Mouse (Mus musculus) E14TG2a.4 (cell line): Measurements from ENCODE around the gene Bloc1s2.

Source experiments
- CTCF ChIP-seq: conservative IDR thresholded peaks from 2 replicates; pipeline ENCODE4 v1.5.1; 2014; ENCODE audit warnings: low read length
- NANOG ChIP-seq: IDR thresholded peaks from 2 replicates; pipeline ENCODE4 v1.6.1; 2014; ENCODE audit warnings: borderline replicate concordance, low read length, mixed read lengths
- POU5F1 ChIP-seq: IDR thresholded peaks from 2 replicates; pipeline ENCODE4 v1.6.1; 2014; ENCODE audit warnings: low read length, borderline replicate concordance

GRCm38 (mm10) chr19:44106831-44107660 lies 39.2 kb downstream of the Bloc1s2 start, which contains the start of gene Chuk:
- TF ChIP-seq CTCF: no peak
- no peak for TF ChIP-seq NANOG
- TF ChIP-seq POU5F1: no peak
